8 mouse cellular contexts compared by ENCODE assay signal in the genomic region with DNA sequence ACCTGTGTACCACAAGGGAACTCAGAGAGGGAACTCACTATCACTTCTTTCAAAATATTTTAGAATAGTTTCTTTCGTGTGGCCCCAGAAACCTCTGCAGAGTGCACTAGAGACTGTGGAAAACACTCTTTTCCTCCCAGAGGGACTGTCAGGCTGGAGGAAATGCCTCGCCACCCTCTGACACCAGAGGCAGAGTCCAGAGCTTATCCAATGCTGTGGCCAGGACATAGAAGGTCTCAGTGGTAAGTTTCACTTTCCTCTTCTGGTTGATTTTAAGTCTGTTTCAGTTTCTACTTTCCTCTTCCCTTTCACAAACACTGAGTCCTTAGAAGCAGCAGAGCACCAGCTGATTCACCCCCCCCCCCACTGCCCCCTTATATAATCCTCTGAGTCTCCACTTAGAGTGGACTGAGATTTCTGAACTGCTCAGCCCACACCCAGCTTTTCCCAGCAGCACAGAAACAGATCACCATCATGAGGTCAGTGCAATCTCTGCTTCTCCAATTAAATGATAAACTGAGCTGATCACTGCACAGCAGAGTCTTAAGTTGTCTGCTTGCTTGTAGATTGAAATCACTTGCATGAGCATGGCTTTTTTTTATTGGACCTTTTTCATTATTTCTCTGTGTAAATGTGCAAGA. TPM values are rescaled to one million over a fixed set of nuclear protein-coding genes. Genes with fewer than 3 reads are reported as not detected.
A peak's percentile ranks its signal among the peaks of the same experiment; 100 is the strongest.
DNase-seq lines count a peak whose midpoint lies in the region; ATAC-seq and TF ChIP-seq lines count a peak whose summit lies in the region.
"Not testable (repeated sequence)": the region's sequence is repeated elsewhere in the genome, so short reads cannot be mapped to it uniquely, and the experiment has no call there.
"Had no signal": no experiment of that assay in that cellular context is flagged by ENCODE, and none has a peak within 500 bp of the region (broad histone marks: within the 10 kb centered on the region; RNA-seq: fewer than 3 reads in every experiment).

Gene Ifit3 (plus strand): TSS at position 406 of the 641 bp plus-strand sequence.

- not testable (repeated sequence) for H3K4me1 ChIP-seq in cortical plate, adult 2 months (ENCODE audit: control insufficient read depth, insufficient read depth, low read length); lung, postnatal 0 days (ENCODE audit: insufficient read depth, low read depth, low read length)

- H3K4me3 ChIP-seq in cortical plate, adult 2 months (ENCODE audit: insufficient read depth, low read length); lung, postnatal 0 days (ENCODE audit: low read depth, low read length): not testable (repeated sequence)

- not testable (repeated sequence) for H3K27me3 ChIP-seq in lung, postnatal 0 days (replicated peaks; ENCODE audit: insufficient read depth, low read length)

- 23% methylated on average over 2 of the region's 2 CpGs for WGBS in lung, postnatal 0 days

- not testable (repeated sequence) for H3K9me3 ChIP-seq in lung, postnatal 0 days (ENCODE audit: low read length)

- peak; percentile 85 for ATAC-seq in lung, postnatal 0 days

- not testable (repeated sequence) for TF ChIP-seq POLR2A in cortical plate, adult 2 months (IDR thresholded peaks at IDR 0.05; ENCODE audit: extremely low read depth, insufficient read depth, low read length)

- peak; percentile 56 to 76 for DNase-seq in adrenal gland, adult (ENCODE audit: inconsistent age in 2 of 2, low spot score in 1 of 2)
- peak; percentile 35 for DNase-seq in heart, adult 8-10 months (ENCODE audit: low spot score)
- DNase-seq in kidney, adult 11 months, result peak; percentile 52
- DNase-seq in kidney, postnatal 36 days, result peak; percentile 59 to 63
- not testable (repeated sequence) for DNase-seq in lung, postnatal 0 days (ENCODE audit: low spot score)
- peak; percentile 28 for DNase-seq in naive thymus-derived CD4-positive, alpha-beta T cell, adult 2 months (ENCODE audit: low read depth)

- not testable (repeated sequence) for H3K4me2 ChIP-seq in lung, postnatal 0 days (replicated peaks; ENCODE audit: low read depth, low read length)

- H3K27ac ChIP-seq in cortical plate, adult 2 months (ENCODE audit: insufficient read depth, low read length); lung, postnatal 0 days (ENCODE audit: low read length): not testable (repeated sequence)

- not testable (repeated sequence) for H3K9ac ChIP-seq in lung, postnatal 0 days (replicated peaks; ENCODE audit: low read depth)

- TF ChIP-seq EP300 in lung, postnatal 0 days (IDR thresholded peaks at IDR 0.05), result not testable (repeated sequence)

- not testable (repeated sequence) for TF ChIP-seq CTCF in cortical plate, adult 2 months (IDR thresholded peaks at IDR 0.05; ENCODE audit: extremely low read depth, insufficient read depth, low read length); lung, postnatal 0 days (IDR thresholded peaks at IDR 0.05)

- not testable (repeated sequence) for H3K36me3 ChIP-seq in lung, postnatal 0 days (ENCODE audit: insufficient read depth, low read length)

RNA-seq across cellular contexts. Expression of gene Ifit3, which starts in this region (rescaled TPM):
- 15.3 and 16.9 TPM in 2 replicates for polyA plus RNA-seq in cortical plate, adult 2 months (2012; rRNA removed)
- 1 to 10 TPM; 1.8 to 4.4 (median 3.9) TPM for total RNA-seq in heart, adult 8-10 months (2022)
- polyA plus RNA-seq in lung, postnatal 0 days (2015; fragmentation: Nextera tagmentation; extraction: Ambion mirVana), result 7.1 and 9.6 TPM in 2 replicates
- polyA plus RNA-seq: G1E had no signal
